Mouse (Mus musculus) CD4-positive, CD25-positive, alpha-beta regulatory T cell, adult 9 weeks (primary cell): ENCODE data around the gene Olfr744. TPM values are rescaled to one million over a fixed set of nuclear protein-coding genes. Genes with fewer than 3 reads are reported as not detected.

Experiments
- polyA plus RNA-seq: library from polyadenylated mRNA; unstranded; fragments of 100-300 nt; shearing (Covaris generic); gene quantifications from one replicate; pipeline ENCODE4 v1.2.1, GENCODE M21; 2017

Gene Olfr744
- not detected for polyA plus RNA-seq

DNA sequence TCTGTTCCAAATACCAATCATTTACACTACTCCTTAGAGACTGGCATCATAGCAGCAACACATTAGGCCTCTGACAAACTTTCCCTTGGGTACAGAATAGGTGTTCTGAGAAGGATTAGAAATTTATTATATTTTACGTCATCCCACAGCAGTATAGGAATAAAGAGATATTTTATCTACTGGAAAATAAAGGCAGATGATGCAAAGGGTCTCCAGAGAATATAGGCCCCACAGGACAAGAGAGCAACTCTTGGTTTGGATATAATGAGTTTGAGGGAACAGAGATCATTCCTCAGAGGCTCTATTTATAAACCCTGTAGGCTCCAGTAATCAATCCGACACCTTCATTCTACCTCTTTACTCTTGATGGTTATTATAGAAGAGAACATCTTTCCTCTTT lies at the start of gene Olfr744:
TSS of gene Olfr744 (plus strand) at position 301 of the 400 bp plus-strand sequence.

DNA sequence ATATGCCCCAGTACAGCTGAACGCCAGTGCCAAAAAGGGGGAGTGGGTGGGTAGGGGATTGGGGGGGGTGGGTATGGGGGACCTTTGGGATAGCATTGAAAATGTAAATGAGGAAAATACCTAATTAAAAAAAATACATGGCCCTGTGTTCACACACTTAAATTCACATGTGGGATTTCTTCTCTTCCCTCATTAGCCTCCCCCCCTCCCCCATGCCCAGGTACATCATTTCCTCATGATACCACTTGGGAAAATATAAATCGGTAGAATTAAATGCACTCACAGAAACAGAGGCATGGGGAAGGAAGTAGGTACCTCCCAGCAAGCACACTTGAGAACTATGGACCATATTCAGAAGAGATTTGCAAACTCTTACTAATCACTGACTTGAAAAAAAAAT lies 24.4 kb downstream of the Olfr744 start, which contains the start of gene Olfr745:
TSS of gene Olfr745 (plus strand) at position 301 of the 400 bp plus-strand sequence.

DNA sequence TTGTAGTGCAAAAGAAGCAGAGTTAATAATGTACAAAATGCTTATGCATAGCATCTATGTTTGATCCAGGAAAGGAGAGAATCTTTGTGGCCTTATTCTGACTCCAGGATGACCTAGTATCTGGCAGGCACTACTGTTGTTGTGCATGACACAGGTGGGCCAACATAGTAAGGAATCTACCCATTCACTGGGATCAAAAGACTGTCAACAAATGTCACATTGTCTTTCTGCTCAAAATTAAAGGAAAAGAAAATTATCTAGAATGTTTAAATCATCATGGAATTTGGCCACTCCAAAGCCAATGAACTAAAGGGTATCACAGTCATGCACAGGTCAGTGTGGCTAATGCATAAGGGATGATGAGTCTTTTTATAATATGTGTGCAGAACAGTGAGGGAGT lies 32.1 kb downstream of the Olfr744 start, which contains the start of gene Olfr746:
TSS of gene Olfr746 (plus strand) at position 301 of the 400 bp plus-strand sequence.

Other genes starting within 250 kb of the Olfr744 start
- not detected for gene Olfr736, start 233.7 kb upstream of the Olfr744 start, polyA plus RNA-seq
- gene Olfr738, start 207.3 kb upstream of the Olfr744 start, polyA plus RNA-seq = not detected
- not detected for gene Olfr739, start 196.3 kb upstream of the Olfr744 start, polyA plus RNA-seq
- gene Olfr740, start 169.3 kb upstream of the Olfr744 start, polyA plus RNA-seq = not detected
- not detected for gene Olfr741, start 142.1 kb upstream of the Olfr744 start, polyA plus RNA-seq
- gene Olfr742, start 111.3 kb upstream of the Olfr744 start, polyA plus RNA-seq = not detected
- gene Olfr743, start 93.0 kb upstream of the Olfr744 start, polyA plus RNA-seq = not detected
- not detected for gene Olfr745, start 24.5 kb downstream of the Olfr744 start, polyA plus RNA-seq
- gene Olfr746, start 32.2 kb downstream of the Olfr744 start, polyA plus RNA-seq = not detected
- gene Olfr747, start 78.3 kb downstream of the Olfr744 start, polyA plus RNA-seq = not detected
- not detected for gene Olfr748, start 92.5 kb downstream of the Olfr744 start, polyA plus RNA-seq
- not detected for gene Olfr749, start 130.2 kb downstream of the Olfr744 start, polyA plus RNA-seq
- gene Ttc5, start 170.6 kb downstream of the Olfr744 start, polyA plus RNA-seq = 125 TPM
- not detected for gene Ccnb1ip1, start 192.9 kb downstream of the Olfr744 start, polyA plus RNA-seq
- gene Parp2, start 193.0 kb downstream of the Olfr744 start, polyA plus RNA-seq = 76.4 TPM